Mouse (Mus musculus) heart, adult 2 months (tissue): ENCODE measurements around the gene Morf4l2. TPM values are rescaled to one million over a fixed set of nuclear protein-coding genes. Genes with fewer than 3 reads are reported as not detected.

Experiments used
- DNase-seq, 2 experiments: peaks; one replicate each; pipeline ENCODE4 v3.0.0; 2021
- H3K27ac ChIP-seq: fragments of 200-600 bp; 2 replicates; pipeline ENCODE4 v1.8.1; 2022
- H3K27me3 ChIP-seq: fragments of 200-500 bp; 2 replicates; pipeline ENCODE4 v1.6.1; 2012; ENCODE audit warnings: mild to moderate bottlenecking, low read length, inconsistent platforms, mixed read lengths; ENCODE audit not compliant: control insufficient read depth, insufficient read depth
- H3K36me3 ChIP-seq: fragments of 200-500 bp; 2 replicates; pipeline ENCODE4 v1.6.1; 2012; ENCODE audit warnings: low read length, inconsistent platforms; ENCODE audit not compliant: control insufficient read depth, insufficient read depth
- H3K4me1 ChIP-seq: fragments of 200-500 bp; 2 replicates; pipeline ENCODE4 v1.6.1; 2011; ENCODE audit warnings: low read length; ENCODE audit not compliant: control insufficient read depth, insufficient read depth
- H3K4me3 ChIP-seq: fragments of 200-600 bp; 2 replicates; pipeline ENCODE4 v1.8.1; 2022
- H3K79me2 ChIP-seq: fragments of 200-500 bp; replicated peaks from 2 replicates; pipeline ENCODE4 v1.6.1; 2012; ENCODE audit warnings: mild to moderate bottlenecking, inconsistent platforms, low read length, moderate library complexity, mixed read lengths; ENCODE audit not compliant: control insufficient read depth, insufficient read depth
- H3K9ac ChIP-seq: fragments of 200-500 bp; 2 replicates; pipeline ENCODE4 v1.6.1; 2012; ENCODE audit warnings: low read depth, mild to moderate bottlenecking, control low read depth, inconsistent platforms, low read length, mixed read lengths
- CTCF ChIP-seq: fragments of 200-600 bp; IDR thresholded peaks from 2 replicates; pipeline ENCODE4 v1.8.1; 2022; ENCODE audit warnings: antibody characterized with exemption, mild to moderate bottlenecking, moderate library complexity
- EP300 ChIP-seq: fragments of 200-500 bp; IDR thresholded peaks from 2 replicates; pipeline ENCODE4 v1.6.1; 2011; ENCODE audit warnings: low read depth, low read length, control low read depth; ENCODE audit not compliant: insufficient read depth
- POLR2A ChIP-seq: fragments of 200-500 bp; IDR thresholded peaks from 2 replicates; pipeline ENCODE4 v1.6.1; 2011; ENCODE audit warnings: mild to moderate bottlenecking, low read depth, low read length, control low read depth; ENCODE audit not compliant: insufficient read depth
- WGBS: fragments of 180-500 bp; shearing (Covaris S2); methylation state at CpG from one replicate; pipeline ENCODE4 v1.1.7; 2018; 5-methylcytosine and 5-hydroxymethylcytosine counted together
- intact Hi-C: fragments of 180-260 bp; cut with DNase I; formaldehyde crosslinking; loops from one replicate; pipeline ENCODE4 v1.15.1; 2025
- polyA plus RNA-seq: library from polyadenylated mRNA; depleted of rRNA; stranded (reverse); fragments of >200 nt; gene quantifications from 2 replicates; pipeline ENCODE4 v1.2.3, GENCODE M21; 2012
- total RNA-seq, 2 experiments: library from RNA; stranded (reverse); gene quantifications; 2 replicates each; pipeline ENCODE4 v1.2.3; 2021

The Morf4l2 gene
- total and polyA plus RNA-seq, 3 experiments = 27.5 to 90.4 (median 76.0) TPM

GRCm38 (mm10) chrX:136761103-136762074 is 17.9 kb upstream of the Morf4l2 start:
- intact Hi-C loops = loop anchor here (5.0 kb wide), 1 partner anchor 56 kb away; no protein-coding TSS in a partner anchor
- WGBS = 60% methylated on average over 11 of the region's 11 CpGs

GRCm38 (mm10) chrX:136755464-136755863 is 12.0 kb upstream of the Morf4l2 start:
- TF ChIP-seq EP300 = no peak
- no peak for TF ChIP-seq CTCF
- TF ChIP-seq POLR2A = no peak
- intact Hi-C loops = no loop called here
- H3K4me1 ChIP-seq = no peaks in the 10 kb centered on the region
- DNase-seq = no peak
- H3K9ac ChIP-seq = no peak overlapping the region
- no peaks in the 10 kb centered on the region for H3K36me3 ChIP-seq
- H3K27ac ChIP-seq = no peak overlapping the region
- 88% methylated on average over 3 of the region's 3 CpGs for WGBS
- H3K4me3 ChIP-seq = no peak overlapping the region
- no peaks in the 10 kb centered on the region for H3K79me2 ChIP-seq
- no peaks in the 10 kb centered on the region for H3K27me3 ChIP-seq

More at GRCm38 (mm10) chrX:136761103-136762074, 17.9 kb upstream of the Morf4l2 start:
- TF ChIP-seq CTCF = peak; percentile 71
- no peak for TF ChIP-seq EP300
- TF ChIP-seq POLR2A = no peak
- Histone ChIP-seq H3K36me3 (no peaks in the 10 kb centered on the region), H3K27me3 (no peaks in the 10 kb centered on the region), H3K4me1 (no peaks in the 10 kb centered on the region), H3K4me3 (no peak overlapping the region), H3K27ac (no peak overlapping the region), H3K9ac (no peak overlapping the region), H3K79me2 (no peaks in the 10 kb centered on the region)
- no peak for DNase-seq

GRCm38 (mm10) chrX:136749329-136749728 is 5.8 kb upstream of the Morf4l2 start:
- no peak for DNase-seq
- no peaks in the 10 kb centered on the region for H3K79me2 ChIP-seq
- H3K27me3 ChIP-seq = no peaks in the 10 kb centered on the region
- no peaks in the 10 kb centered on the region for H3K4me1 ChIP-seq
- H3K4me3 ChIP-seq = no peak overlapping the region
- 65% methylated on average over 4 of the region's 4 CpGs for WGBS
- no peak overlapping the region for H3K9ac ChIP-seq
- no peak overlapping the region for H3K27ac ChIP-seq
- intact Hi-C loops = no loop called here
- no peak for TF ChIP-seq EP300
- no peak for TF ChIP-seq CTCF
- no peak for TF ChIP-seq POLR2A
- no peaks in the 10 kb centered on the region for H3K36me3 ChIP-seq

GRCm38 (mm10) chrX:136744663-136745062 is 1.2 kb upstream of the Morf4l2 start:
- intact Hi-C loops = loop anchor here (5.0 kb wide), 2 partner anchors 293 to 398 kb away; partner anchors contain the start of gene Slc25a53
- H3K27ac ChIP-seq = no peak overlapping the region
- H3K9ac ChIP-seq = no peak overlapping the region
- H3K4me3 ChIP-seq = no peak overlapping the region
- no peak for DNase-seq
- no peaks in the 10 kb centered on the region; the same call in 1 of the 2 replicates for H3K4me1 ChIP-seq
- TF ChIP-seq EP300 (no peak), CTCF (peak; percentile 48), POLR2A (no peak)
- no peaks in the 10 kb centered on the region for H3K27me3 ChIP-seq
- no peaks in the 10 kb centered on the region for H3K79me2 ChIP-seq
- no peaks in the 10 kb centered on the region for H3K36me3 ChIP-seq
- WGBS = 66% methylated on average over 8 of the region's 8 CpGs

GRCm38 (mm10) chrX:136742661-136743103 is 808 bp downstream of the Morf4l2 start:
- H3K4me3 ChIP-seq = peak overlapping the region; percentile 64
- H3K79me2 ChIP-seq = no peaks in the 10 kb centered on the region; the same call in 1 of the 2 replicates
- H3K36me3 ChIP-seq = peaks cover 7% of the 10 kb centered on the region
- peaks cover 2% of the 10 kb centered on the region for H3K4me1 ChIP-seq
- H3K27me3 ChIP-seq = no peaks in the 10 kb centered on the region
- H3K27ac ChIP-seq = peak overlapping the region; percentile 95
- intact Hi-C loops = loop anchor here (1.0 to 5.0 kb wide), 4 partner anchors 78 to 400 kb away; partner anchors contain the start of gene Slc25a53
- peak overlapping the region; percentile 56 for H3K9ac ChIP-seq
- DNase-seq = peak; percentile 36 to 60
- WGBS = 24% methylated on average over 5 of the region's 5 CpGs
- peak; percentile 78 for TF ChIP-seq CTCF
- no peak for TF ChIP-seq EP300
- 0 out of 2 replicates have a peak, but pooled peaks have one; percentile 19 for TF ChIP-seq POLR2A
